12 mouse cellular contexts compared by ENCODE assay signal in the genomic region with DNA sequence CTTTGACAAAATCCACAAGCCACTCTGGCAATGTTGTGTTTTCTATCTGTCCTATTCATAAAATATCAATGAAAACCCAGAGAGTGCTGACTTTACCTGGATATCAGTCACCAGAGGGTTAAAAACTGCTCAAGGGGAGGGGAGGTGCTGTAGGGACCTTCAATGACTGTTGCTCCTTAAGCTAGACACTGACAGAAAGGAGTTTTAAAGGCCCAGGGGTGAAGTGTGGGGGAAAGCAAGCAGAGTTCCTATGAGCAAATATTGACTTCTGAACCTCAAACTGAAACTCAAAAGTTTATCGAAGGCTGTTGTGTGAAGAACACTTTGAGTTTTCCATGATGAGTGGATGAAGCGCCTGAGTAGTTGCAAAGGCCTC. TPM values are rescaled to one million over a fixed set of nuclear protein-coding genes. Genes with fewer than 3 reads are reported as not detected.
DNase-seq lines count a peak whose midpoint lies in the region; ATAC-seq lines count a peak whose summit lies in the region.
"Had no signal": no experiment of that assay in that cellular context is flagged by ENCODE, and none has a peak within 500 bp of the region (broad histone marks: within the 10 kb centered on the region; RNA-seq: fewer than 3 reads in every experiment).

No protein-coding gene starts in this region.

- H3K9ac ChIP-seq in forebrain, embryonic 16.5 days (replicated peaks; ENCODE audit: low read depth, low read length) = no peak overlapping the region
- H3K9ac ChIP-seq in liver, embryonic 11.5 days (ENCODE audit: low read depth, low read length) = no peak overlapping the region
- no peak overlapping the region for H3K9ac ChIP-seq in stomach, embryonic 14.5 days (replicated peaks; ENCODE audit: low read depth, low read length)
- H3K9ac ChIP-seq: forebrain, postnatal 0 days had no signal

- 0 out of 2 replicates have a peak overlapping the region, but pooled peaks have one; percentile 36 for H3K27ac ChIP-seq in forebrain, embryonic 10.5 days
- H3K27ac ChIP-seq in forebrain, embryonic 16.5 days (ENCODE audit: low read length) = no peak overlapping the region
- no peak overlapping the region for H3K27ac ChIP-seq in liver, embryonic 11.5 days (ENCODE audit: low read depth, low read length)
- H3K27ac ChIP-seq in limb, embryonic 10.5 days = peak overlapping the region; percentile 78
- peak overlapping the region; percentile 80 for H3K27ac ChIP-seq in stomach, embryonic 14.5 days (ENCODE audit: low read length)

- peaks cover 35% of the 10 kb centered on the region for H3K4me1 ChIP-seq in forebrain, embryonic 10.5 days
- H3K4me1 ChIP-seq in forebrain, embryonic 16.5 days (replicated peaks; ENCODE audit: control insufficient read depth, insufficient read depth, low read length) = no peaks in the 10 kb centered on the region
- H3K4me1 ChIP-seq in liver, embryonic 11.5 days (replicated peaks; ENCODE audit: control insufficient read depth, insufficient read depth, low read length) = peaks cover 20% of the 10 kb centered on the region
- peaks cover 55% of the 10 kb centered on the region for H3K4me1 ChIP-seq in limb, embryonic 10.5 days
- peaks cover 33% of the 10 kb centered on the region for H3K4me1 ChIP-seq in stomach, embryonic 14.5 days (ENCODE audit: control insufficient read depth, insufficient read depth, low read length)

- H3K9me3 ChIP-seq in forebrain, embryonic 10.5 days = no peaks in the 10 kb centered on the region
- H3K9me3 ChIP-seq in forebrain, embryonic 16.5 days (ENCODE audit: control insufficient read depth, low read length) = no peaks in the 10 kb centered on the region
- no peaks in the 10 kb centered on the region for H3K9me3 ChIP-seq in liver, embryonic 11.5 days (ENCODE audit: control insufficient read depth, low read length)
- H3K9me3 ChIP-seq in limb, embryonic 10.5 days (replicated peaks) = no peaks in the 10 kb centered on the region
- H3K9me3 ChIP-seq in stomach, embryonic 14.5 days (ENCODE audit: control insufficient read depth, low read depth, low read length) = no peaks in the 10 kb centered on the region

- H3K4me3 ChIP-seq in forebrain, embryonic 10.5 days = no peak overlapping the region
- H3K4me3 ChIP-seq in forebrain, embryonic 16.5 days (replicated peaks; ENCODE audit: low read length) = no peak overlapping the region
- no peak overlapping the region for H3K4me3 ChIP-seq in liver, embryonic 11.5 days (ENCODE audit: low read depth, low read length)
- H3K4me3 ChIP-seq in limb, embryonic 10.5 days = no peak overlapping the region
- H3K4me3 ChIP-seq in stomach, embryonic 14.5 days (ENCODE audit: low read depth, low read length) = no peak overlapping the region

- no peaks in the 10 kb centered on the region for H3K36me3 ChIP-seq in forebrain, embryonic 10.5 days (replicated peaks)
- H3K36me3 ChIP-seq in forebrain, embryonic 16.5 days (ENCODE audit: control insufficient read depth, insufficient read depth) = no peaks in the 10 kb centered on the region
- H3K36me3 ChIP-seq in liver, embryonic 11.5 days (ENCODE audit: control insufficient read depth, insufficient read depth, low read length) = no peaks in the 10 kb centered on the region
- H3K36me3 ChIP-seq in limb, embryonic 10.5 days = no peaks in the 10 kb centered on the region
- no peaks in the 10 kb centered on the region for H3K36me3 ChIP-seq in stomach, embryonic 14.5 days (ENCODE audit: control insufficient read depth, insufficient read depth, low read length)

- DNase-seq in forebrain, embryonic 10.5 days (ENCODE audit: extremely low spot score, low spot score) = peak; percentile 8
- no peak for DNase-seq in liver, embryonic 11.5 days (ENCODE audit: low spot score)
- no peak for DNase-seq in liver
- no peak for DNase-seq in limb, embryonic 10.5 days (ENCODE audit: low spot score)
- no peak for DNase-seq in thymus, postnatal 0 days (ENCODE audit: low spot score)
- DNase-seq: adrenal gland, postnatal 10 days; forebrain, postnatal 0 days; kidney, adult 9 months; midbrain, embryonic 14.5 days had no signal

- ATAC-seq in forebrain, embryonic 16.5 days = no peak
- no peak for ATAC-seq in liver, embryonic 11.5 days (replicated peaks; ENCODE audit: low FRiP score)
- ATAC-seq in stomach, embryonic 14.5 days (ENCODE audit: insufficient number of reproducible peaks, insufficient read depth, low FRiP score, low read depth) = no peak
- no peak for ATAC-seq in inflammation-experienced regulatory T-cells, adult 6 months
- ATAC-seq: forebrain, postnatal 0 days had no signal

- WGBS in forebrain, embryonic 10.5 days = 82% methylated on average over 2 of the region's 2 CpGs
- WGBS in forebrain, embryonic 16.5 days = 82% methylated on average over 2 of the region's 2 CpGs
- 37% methylated on average over 2 of the region's 2 CpGs for WGBS in liver, embryonic 11.5 days
- WGBS in limb, embryonic 10.5 days = 60% methylated on average over 2 of the region's 2 CpGs
- WGBS in stomach, embryonic 14.5 days = 44% methylated on average over 2 of the region's 2 CpGs

- no peak overlapping the region for H3K4me2 ChIP-seq in forebrain, embryonic 16.5 days (ENCODE audit: low read length)
- H3K4me2 ChIP-seq in liver, embryonic 11.5 days = peak overlapping the region; percentile 23
- H3K4me2 ChIP-seq in stomach, embryonic 14.5 days (replicated peaks; ENCODE audit: low read depth, low read length) = no peak overlapping the region

- H3K27me3 ChIP-seq in forebrain, embryonic 10.5 days (ENCODE audit: poor library complexity, severe bottlenecking) = 0 out of 2 replicates have a peak, but pooled peaks cover 5% of the 10 kb centered on the region
- H3K27me3 ChIP-seq in forebrain, embryonic 16.5 days (replicated peaks; ENCODE audit: control insufficient read depth, insufficient read depth, low read length) = no peaks in the 10 kb centered on the region
- no peaks in the 10 kb centered on the region for H3K27me3 ChIP-seq in liver, embryonic 11.5 days (replicated peaks; ENCODE audit: control insufficient read depth, insufficient read depth, low read length)
- H3K27me3 ChIP-seq in limb, embryonic 10.5 days (ENCODE audit: low read depth, poor library complexity, severe bottlenecking) = no peaks in the 10 kb centered on the region
- no peaks in the 10 kb centered on the region for H3K27me3 ChIP-seq in stomach, embryonic 14.5 days (ENCODE audit: control insufficient read depth, insufficient read depth, low read length)

RNA-seq across cellular contexts. Expression of a gene that starts 50.9 kb away (rescaled TPM):
- 62.5 and 69.4 TPM in 2 replicates for polyA plus RNA-seq in forebrain, embryonic 10.5 days (2016; fragmentation: Nextera tagmentation; extraction: Ambion mirVana)
- polyA plus RNA-seq in forebrain, embryonic 16.5 days (2015; fragmentation: Nextera tagmentation; extraction: Ambion mirVana) = 48.8 and 50.5 TPM in 2 replicates
- 55.0 and 55.3 TPM in 2 replicates for polyA plus RNA-seq in liver, embryonic 11.5 days (2014; fragmentation: Nextera tagmentation; extraction: Ambion mirVana)
- 58.5 and 67.8 TPM in 2 replicates for polyA plus RNA-seq in limb, embryonic 10.5 days (2016; fragmentation: Nextera tagmentation; extraction: Ambion mirVana)
- 55.0 and 57.6 TPM in 2 replicates for polyA plus RNA-seq in stomach, embryonic 14.5 days (2014; fragmentation: Nextera tagmentation; extraction: Ambion mirVana)
- 10 to 100 TPM; 18.7 to 25.1 (median 22.2) TPM for polyA plus RNA-seq in inflammation-experienced regulatory T-cells, adult 6 months (2017; shearing (Covaris generic))
- polyA plus RNA-seq in thymus, postnatal 0 days (2015; fragmentation: Nextera tagmentation; extraction: Ambion mirVana) = 33.1 and 37.4 TPM in 2 replicates

Comparison
In these comparisons a context has a peak if more than half of its experiments do, and no peak if none do; other contexts are left out.
1. H3K27ac ChIP-seq: peak in forebrain, embryonic 10.5 days (single experiment), limb, embryonic 10.5 days (single experiment) and stomach, embryonic 14.5 days (single experiment); none in forebrain, embryonic 16.5 days (single experiment) and liver, embryonic 11.5 days (single experiment).